Mouse (Mus musculus): ENCODE measurements around the gene Med20.
"Not testable (repeated sequence)": the region's sequence is repeated elsewhere in the genome, so short reads cannot be mapped to it uniquely, and the experiment has no call there.

Gene Med20

GRCm38 (mm10) chr17:47596839-47597164, 14.6 kb upstream of the Med20 start:
- DNase-seq (ENCODE audit: low read depth, low spot score), result no peak

- no peak for DNase-seq (ENCODE audit: low read depth, low spot score)
Observed at GRCm38 (mm10) chr17:47597261-47597660, 14.1 kb upstream of the Med20 start.

GRCm38 (mm10) chr17:47597838-47598579, 13.4 kb upstream of the Med20 start:
- peak; percentile 80 for DNase-seq (ENCODE audit: low read depth, low spot score)

DNA sequence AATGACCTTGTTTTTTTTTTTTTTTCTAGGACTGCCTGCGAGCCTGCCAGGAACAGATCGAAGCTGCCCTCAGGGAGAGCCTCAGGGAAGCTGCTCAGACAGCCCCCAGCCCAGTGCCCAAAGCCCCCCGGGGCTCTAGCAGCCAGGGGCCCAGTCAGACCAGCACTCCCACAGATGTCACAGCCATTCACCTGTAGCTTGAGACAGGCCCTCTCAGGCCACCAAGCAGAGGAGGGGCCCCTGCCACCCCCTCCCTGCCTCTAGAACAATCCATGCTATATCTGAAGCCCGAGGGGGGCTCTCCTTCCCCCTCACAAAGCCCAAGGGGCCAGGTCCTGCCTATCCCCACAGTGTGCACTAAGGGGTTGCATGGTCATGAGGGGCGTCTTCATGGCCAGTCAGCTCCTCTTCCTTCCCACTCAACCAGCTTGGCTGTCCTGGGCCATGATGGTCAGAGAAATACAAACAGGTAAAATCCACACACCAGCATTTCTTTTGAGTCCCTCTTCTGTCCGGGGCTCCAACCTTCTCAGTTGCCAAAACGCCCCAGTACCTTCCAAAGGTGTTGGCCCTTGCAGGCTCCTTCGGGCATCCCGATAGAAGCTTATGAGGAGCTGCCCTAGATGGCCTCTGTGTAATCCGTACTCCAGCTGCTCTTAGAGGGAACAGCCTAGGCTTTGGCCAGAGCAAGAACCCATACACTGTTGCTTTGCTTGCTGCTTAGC, 12.6 kb upstream of the Med20 start:
- DNase-seq (ENCODE audit: low read depth, low spot score), result not testable (repeated sequence)

GRCm38 (mm10) chr17:47599511-47600297, 11.7 kb upstream of the Med20 start:
- DNase-seq (ENCODE audit: low read depth, low spot score), result no peak

GRCm38 (mm10) chr17:47600601-47601388, 10.6 kb upstream of the Med20 start:
- no peak for DNase-seq (ENCODE audit: low read depth, low spot score)

DNA sequence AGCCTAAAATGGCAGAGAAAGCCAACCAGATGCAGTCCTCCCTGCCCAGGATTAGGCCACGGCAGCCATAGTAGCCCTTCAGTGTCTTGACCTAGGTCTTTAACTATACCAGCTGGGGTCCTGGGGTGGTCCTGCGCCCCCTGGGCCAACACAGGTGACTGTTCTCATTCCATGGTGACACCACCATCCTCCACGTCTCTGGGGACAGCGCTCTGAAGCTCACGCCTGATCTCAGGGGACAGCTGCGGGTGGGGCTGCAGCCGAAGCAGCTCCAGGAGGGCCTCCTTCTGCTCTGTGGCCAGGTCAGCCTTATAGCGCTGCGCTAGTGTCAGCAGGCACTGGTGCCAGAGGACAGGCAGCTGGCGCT, 10.0 kb upstream of the Med20 start:
- DNase-seq (ENCODE audit: low read depth, low spot score), result no peak

- no peak for DNase-seq (ENCODE audit: low read depth, low spot score)
Observed at GRCm38 (mm10) chr17:47602289-47602688, 9.1 kb upstream of the Med20 start.

GRCm38 (mm10) chr17:47606220-47606619, 5.2 kb upstream of the Med20 start:
- no peak for DNase-seq (ENCODE audit: low read depth, low spot score)

DNA sequence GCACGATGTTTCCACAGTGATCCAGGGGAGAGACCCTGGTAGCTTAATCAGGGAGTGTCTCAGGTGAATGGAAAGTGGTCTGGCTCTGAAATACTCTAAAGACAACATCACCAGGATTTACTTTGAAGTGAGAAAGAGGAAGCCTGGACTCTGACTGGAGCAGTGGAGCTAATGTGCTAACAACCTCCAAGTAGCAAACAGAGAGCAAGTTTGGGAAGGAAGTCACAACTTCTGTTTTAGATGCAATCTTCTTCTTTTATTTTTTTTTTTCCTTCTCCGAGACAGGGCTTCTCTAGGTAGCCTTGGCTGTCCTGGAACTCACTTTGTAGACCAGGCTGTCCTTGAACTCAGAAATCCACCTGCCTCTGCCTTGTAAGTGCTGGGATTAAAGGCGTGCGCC, 2.2 kb upstream of the Med20 start:
- no peak for DNase-seq (ENCODE audit: low read depth, low spot score)

- no peak for DNase-seq (ENCODE audit: low read depth, low spot score)
Observed at GRCm38 (mm10) chr17:47611661-47611982, 240 bp downstream of the Med20 start.

DNA sequence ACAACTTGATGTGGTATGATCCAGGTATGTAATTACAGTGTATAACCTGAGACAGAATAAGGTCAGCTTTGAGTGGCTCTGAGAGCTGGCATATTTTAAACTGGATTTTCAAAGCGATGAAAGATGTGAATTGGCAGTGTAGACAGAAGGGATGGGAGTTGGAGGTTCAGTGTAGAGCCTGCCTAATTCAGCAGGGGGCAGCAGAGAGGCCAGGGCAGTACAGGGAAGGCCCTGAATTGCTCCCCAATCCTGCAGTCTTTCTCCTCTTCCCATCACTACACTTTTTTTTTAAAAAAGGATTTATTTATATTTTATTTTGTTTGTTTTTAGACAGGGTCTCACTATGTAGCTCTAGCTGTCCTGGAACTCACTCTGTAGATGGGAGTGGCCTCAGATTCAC, 2.6 kb downstream of the Med20 start:
- DNase-seq (ENCODE audit: low read depth, low spot score), result no peak

GRCm38 (mm10) chr17:47616119-47616518, 4.7 kb downstream of the Med20 start:
- DNase-seq (ENCODE audit: low read depth, low spot score), result no peak

DNA sequence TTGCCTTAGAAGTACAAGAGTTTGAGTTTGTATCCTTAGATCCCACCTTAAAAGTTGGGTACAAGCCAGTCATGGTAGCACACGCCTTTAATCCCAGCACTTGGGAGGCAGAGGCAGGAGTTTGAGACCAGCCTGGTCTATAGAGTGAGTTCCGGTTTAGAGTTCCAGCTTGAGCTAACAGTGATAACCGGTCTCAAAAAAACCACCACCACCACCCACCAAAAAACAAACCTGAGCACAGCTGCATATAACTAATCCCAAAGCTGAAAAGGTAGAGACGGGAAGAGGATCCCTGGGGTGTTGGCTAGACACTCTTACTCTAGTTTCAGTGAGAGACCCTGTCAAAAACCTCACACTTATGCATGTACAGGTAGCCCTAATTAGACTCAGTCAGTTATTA, 5.3 kb downstream of the Med20 start:
- no peak for DNase-seq (ENCODE audit: low read depth, low spot score)

DNA sequence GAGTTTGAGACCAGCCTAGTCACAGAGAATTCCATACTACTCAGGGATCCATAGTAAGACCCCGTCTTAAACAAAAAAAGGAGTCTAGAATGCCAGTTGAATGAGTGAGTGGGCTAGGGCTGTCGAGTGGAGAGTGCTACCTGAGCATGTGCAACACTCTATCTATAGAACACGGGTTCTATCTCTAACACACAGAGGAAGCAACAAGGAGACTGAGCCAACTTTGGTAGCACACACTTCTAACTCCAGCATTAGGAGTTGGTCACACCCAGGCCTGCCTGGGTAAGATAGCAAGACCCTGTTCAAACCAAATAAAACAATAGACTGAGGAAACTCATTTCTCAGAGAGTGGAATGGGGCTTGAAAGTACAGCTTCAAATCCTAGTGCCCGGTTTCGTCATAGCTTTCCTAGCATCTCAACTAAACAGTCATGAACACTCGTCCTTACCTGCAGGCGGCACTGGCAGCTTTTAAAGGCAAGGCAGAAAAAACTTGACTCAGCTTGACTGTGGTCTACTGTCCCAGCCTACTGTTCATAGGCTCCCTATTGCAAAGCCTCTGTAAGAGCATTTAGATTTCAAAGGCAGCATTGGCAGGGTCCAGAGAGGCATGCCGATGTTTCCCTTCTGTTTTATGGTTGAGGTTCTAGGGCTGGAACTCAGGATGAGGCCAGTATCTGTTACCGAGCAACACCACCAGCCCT, 6.4 kb downstream of the Med20 start:
- DNase-seq (ENCODE audit: low read depth, low spot score), result no peak

- DNase-seq (ENCODE audit: low read depth, low spot score), result no peak
Observed at GRCm38 (mm10) chr17:47618556-47619311, 7.4 kb downstream of the Med20 start.

DNA sequence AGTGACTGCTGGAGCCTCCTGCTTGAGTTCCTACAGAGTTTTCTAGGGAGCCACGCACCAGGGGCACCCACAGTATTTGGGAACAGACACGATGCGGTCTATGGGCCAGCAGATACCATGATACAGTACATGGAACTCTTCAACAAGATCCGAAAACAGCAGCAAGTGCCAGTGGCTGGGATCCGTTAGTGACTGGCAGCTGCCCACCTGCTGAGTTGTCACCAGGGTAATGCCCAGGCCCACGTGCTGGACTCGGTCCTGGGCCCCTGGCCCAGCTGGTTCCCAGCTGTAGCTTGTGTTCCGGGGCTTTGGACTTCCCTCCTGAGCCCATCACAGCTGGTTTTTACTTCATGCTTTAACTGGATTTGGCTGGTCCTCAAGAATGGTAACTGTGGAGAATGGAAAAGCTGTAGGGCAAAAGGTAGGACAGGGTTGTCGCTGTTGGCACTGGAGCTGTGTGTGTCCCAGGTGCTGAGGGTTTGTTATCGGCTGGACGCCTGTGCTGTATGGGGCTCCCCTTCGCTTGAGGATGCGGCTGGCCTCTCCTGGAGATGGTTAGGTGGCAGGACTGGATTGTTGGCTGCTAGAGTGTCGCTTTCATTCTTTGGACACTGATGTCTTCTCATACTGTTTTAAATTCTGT, 11.7 kb downstream of the Med20 start:
- no peak for DNase-seq (ENCODE audit: low read depth, low spot score)

- DNase-seq (ENCODE audit: low read depth, low spot score), result not testable (repeated sequence)
Observed at GRCm38 (mm10) chr17:47624572-47624971, 13.2 kb downstream of the Med20 start.

DNA sequence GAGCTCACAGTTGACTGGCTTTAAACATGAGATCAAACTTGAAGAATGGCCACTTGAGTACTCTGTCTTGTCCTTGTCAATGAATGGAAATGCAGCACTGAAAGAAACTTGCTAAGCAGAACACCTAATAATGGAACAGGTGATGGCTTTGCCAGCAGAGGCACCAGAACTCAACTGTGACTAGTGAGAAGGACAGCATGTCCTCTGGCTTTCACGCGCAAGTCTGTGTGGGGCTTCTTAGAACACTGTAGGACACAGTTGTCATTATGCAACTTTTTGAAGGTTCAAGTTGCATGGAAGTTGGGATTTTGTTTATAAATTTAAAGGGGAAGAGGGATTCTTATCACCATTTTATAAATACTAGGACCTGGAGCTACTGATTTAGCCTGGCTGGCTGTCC, 13.7 kb downstream of the Med20 start:
- no peak for DNase-seq (ENCODE audit: low read depth, low spot score)

DNA sequence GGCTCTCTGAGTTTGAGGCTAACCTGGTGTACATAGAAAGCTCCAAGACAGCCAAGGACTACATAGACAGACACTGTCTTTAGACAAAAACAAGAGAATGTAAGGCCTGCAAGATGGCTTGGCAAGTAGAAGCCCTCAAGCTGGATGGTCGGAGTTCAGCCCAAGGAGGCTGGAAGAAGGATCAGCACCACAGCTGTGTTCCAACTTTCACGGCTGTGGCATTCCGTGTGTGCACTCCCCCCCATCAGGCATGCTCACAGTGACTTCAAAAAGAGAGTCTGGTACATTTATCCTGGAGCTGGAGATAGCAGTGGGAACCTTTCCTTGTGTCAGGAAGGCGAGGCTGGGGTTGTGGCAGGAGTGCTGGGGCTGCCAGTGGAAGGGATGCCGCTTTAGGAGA, 14.6 kb downstream of the Med20 start:
- DNase-seq (ENCODE audit: low read depth, low spot score), result no peak
